Mouse (Mus musculus): ENCODE data around the gene Gemin8.

DNA sequence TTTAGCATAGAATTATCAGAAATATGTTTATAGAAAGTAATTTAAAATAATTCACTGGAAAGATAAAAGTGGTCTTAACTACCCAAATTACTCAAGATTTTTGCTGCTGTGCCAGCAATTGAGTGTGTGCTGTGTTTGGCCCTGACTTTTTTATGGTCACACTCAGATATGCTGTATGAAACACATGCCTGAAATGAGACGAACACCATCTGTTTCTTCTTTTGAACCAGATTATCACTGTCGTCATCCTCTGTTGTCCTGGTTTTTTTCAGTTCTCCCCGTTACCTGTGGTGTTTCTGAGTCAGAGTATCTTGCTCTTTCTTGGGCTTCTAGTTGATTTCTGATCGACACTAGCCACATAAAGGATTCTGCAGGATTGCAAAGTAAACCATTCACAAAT lies 1.8 kb downstream of the Gemin8 start:
- TF ChIP-seq CTCF (IDR thresholded peaks at IDR 0.05; ENCODE audit: low read depth): no peak
- TF ChIP-seq EP300 (IDR thresholded peaks at IDR 0.05; ENCODE audit: low read depth): no peak
